Mouse (Mus musculus) liver, embryonic 16.5 days (tissue): ENCODE data around the gene Eif3b. TPM values are rescaled to one million over a fixed set of nuclear protein-coding genes. Genes with fewer than 3 reads are reported as not detected.
"Not testable (repeated sequence)": the region's sequence is repeated elsewhere in the genome, so short reads cannot be mapped to it uniquely, and the experiment has no call there.

Experiments used
- ATAC-seq: fragments of 200-750 bp; cut with Nextera tagmentation; 2 replicates; pipeline ENCODE4 v1.8.0; 2017; ENCODE audit warnings: low read depth, mild to moderate bottlenecking, moderate number of reproducible peaks, moderate library complexity
- H3K27ac ChIP-seq: fragments of 300-500 bp; sonication (generic); 2 replicates; pipeline ENCODE4 v1.5.1; 2014; ENCODE audit warnings: mild to moderate bottlenecking, low read length
- H3K27me3 ChIP-seq: fragments of 300-500 bp; sonication (generic); 2 replicates; pipeline ENCODE4 v1.6.1; 2014; ENCODE audit warnings: low read depth, low read length, mixed read lengths; ENCODE audit not compliant: control insufficient read depth, insufficient read depth
- H3K36me3 ChIP-seq: fragments of 300-500 bp; sonication (generic); 2 replicates; pipeline ENCODE4 v1.6.1; 2014; ENCODE audit warnings: mild to moderate bottlenecking; ENCODE audit not compliant: control insufficient read depth, insufficient read depth
- H3K4me1 ChIP-seq: fragments of 300-500 bp; sonication (generic); 2 replicates; pipeline ENCODE4 v1.6.1; 2014; ENCODE audit warnings: low read depth, low read length, mixed read lengths; ENCODE audit not compliant: control insufficient read depth
- H3K4me2 ChIP-seq: fragments of 300-500 bp; sonication (generic); 2 replicates; pipeline ENCODE4 v1.6.1; 2014; ENCODE audit warnings: low read depth, low read length, mixed read lengths
- H3K4me3 ChIP-seq: fragments of 300-500 bp; sonication (generic); 2 replicates; pipeline ENCODE4 v1.5.1; 2014; ENCODE audit warnings: low read depth, mild to moderate bottlenecking, low read length
- H3K9ac ChIP-seq: fragments of 300-500 bp; sonication (generic); 2 replicates; pipeline ENCODE4 v1.6.1; 2014; ENCODE audit warnings: low read depth, low read length
- H3K9me3 ChIP-seq: fragments of 300-500 bp; sonication (generic); replicated peaks from 2 replicates; pipeline ENCODE4 v1.6.1; 2016; ENCODE audit warnings: low read length; ENCODE audit not compliant: control insufficient read depth
- WGBS: fragments of 180-500 bp; shearing (Covaris S2); extraction: QIAGEN DNeasy Blood & Tissue Kit; methylation state at CpG from one replicate; pipeline ENCODE4 v1.1.7; 2014; ENCODE audit not compliant: insufficient replicate concordance; 5-methylcytosine and 5-hydroxymethylcytosine counted together
- polyA plus RNA-seq: library from polyadenylated mRNA; unstranded; fragments of >200 nt; fragmentation: Nextera tagmentation; extraction: Ambion mirVana; gene quantifications from 2 replicates; pipeline ENCODE4 v1.2.1, GENCODE M21; 2015

Gene Eif3b
- polyA plus RNA-seq, 1 experiment from 2014 or later = 60.0 TPM

GRCm38 (mm10) chr5:140445345-140445744 is 26.2 kb downstream of the Eif3b start, which contains the start of gene Gm4869:
Gene Gm4869, plus strand, starts transcription at chr5:140445645.
- Histone ChIP-seq H3K4me2 (no peak within 1 kb of the TSS), H3K4me1 (no peaks in the 10 kb centered on the region), H3K27ac (no peak within 1 kb of the TSS), H3K27me3 (no peaks in the 10 kb centered on the region), H3K9ac (no peak within 1 kb of the TSS), H3K36me3 (peaks cover 35% of the 10 kb centered on the region), H3K9me3 (no peaks in the 10 kb centered on the region), H3K4me3 (no peak within 1 kb of the TSS)
- ATAC-seq = no peak
- 68% methylated on average over 5 of the region's 5 CpGs for WGBS

GRCm38 (mm10) chr5:140446054-140446453 is 26.9 kb downstream of the Eif3b start:
- 66% methylated on average over 7 of the region's 7 CpGs for WGBS
- Histone ChIP-seq H3K9ac (no peak overlapping the region), H3K4me1 (no peaks in the 10 kb centered on the region), H3K4me3 (no peak overlapping the region), H3K27ac (no peak overlapping the region), H3K9me3 (no peaks in the 10 kb centered on the region), H3K27me3 (no peaks in the 10 kb centered on the region), H3K4me2 (no peak overlapping the region), H3K36me3 (peaks cover 31% of the 10 kb centered on the region)
- no peak for ATAC-seq

GRCm38 (mm10) chr5:140454488-140454887 is 35.4 kb downstream of the Eif3b start:
- no peaks in the 10 kb centered on the region for H3K36me3 ChIP-seq
- no peak for ATAC-seq
- H3K27ac ChIP-seq = no peak overlapping the region
- H3K4me1 ChIP-seq = no peaks in the 10 kb centered on the region
- H3K9me3 ChIP-seq = no peaks in the 10 kb centered on the region
- no peaks in the 10 kb centered on the region for H3K27me3 ChIP-seq
- H3K4me3 ChIP-seq = no peak overlapping the region
- no peak overlapping the region for H3K4me2 ChIP-seq
- no peak overlapping the region for H3K9ac ChIP-seq

GRCm38 (mm10) chr5:140455466-140455865 is 36.3 kb downstream of the Eif3b start:
- no peak overlapping the region for H3K9ac ChIP-seq
- no peaks in the 10 kb centered on the region for H3K9me3 ChIP-seq
- H3K4me1 ChIP-seq = no peaks in the 10 kb centered on the region
- 53% methylated on average over 2 of the region's 2 CpGs for WGBS
- no peak overlapping the region for H3K4me2 ChIP-seq
- no peak overlapping the region for H3K27ac ChIP-seq
- no peaks in the 10 kb centered on the region for H3K36me3 ChIP-seq
- no peak overlapping the region for H3K4me3 ChIP-seq
- no peaks in the 10 kb centered on the region for H3K27me3 ChIP-seq
- no peak for ATAC-seq

- Histone ChIP-seq H3K36me3 (no peaks in the 10 kb centered on the region), H3K27ac (no peak overlapping the region), H3K4me1 (no peaks in the 10 kb centered on the region), H3K9ac (no peak overlapping the region), H3K4me2 (no peak overlapping the region), H3K27me3 (no peaks in the 10 kb centered on the region), H3K4me3 (no peak overlapping the region), H3K9me3 (peaks cover 7% of the 10 kb centered on the region)
- WGBS = 60% methylated on average over 3 of the region's 3 CpGs
- ATAC-seq = no peak
Observed at GRCm38 (mm10) chr5:140461476-140461875, 42.3 kb downstream of the Eif3b start.

GRCm38 (mm10) chr5:140463151-140463550 is 44.0 kb downstream of the Eif3b start:
- not testable (repeated sequence) for H3K9me3 ChIP-seq, H3K4me3 ChIP-seq
- 71% methylated on average over 2 of the region's 2 CpGs for WGBS

GRCm38 (mm10) chr5:140464943-140465342 is 45.8 kb downstream of the Eif3b start:
- no peak overlapping the region for H3K9ac ChIP-seq
- no peak overlapping the region for H3K4me2 ChIP-seq
- no peak overlapping the region for H3K4me3 ChIP-seq
- no peak overlapping the region for H3K27ac ChIP-seq
- no peaks in the 10 kb centered on the region for H3K27me3 ChIP-seq
- ATAC-seq = no peak
- no peaks in the 10 kb centered on the region for H3K36me3 ChIP-seq
- 72% methylated on average over 2 of the region's 2 CpGs for WGBS
- no peaks in the 10 kb centered on the region for H3K4me1 ChIP-seq
- H3K9me3 ChIP-seq = peaks cover 7% of the 10 kb centered on the region

More at GRCm38 (mm10) chr5:140463151-140463550, 44.0 kb downstream of the Eif3b start:
- H3K27me3 ChIP-seq, H3K36me3 ChIP-seq, H3K4me2 ChIP-seq, H3K27ac ChIP-seq, ATAC-seq, H3K9ac ChIP-seq, H3K4me1 ChIP-seq: not testable (repeated sequence)

- Histone ChIP-seq H3K9ac (no peak overlapping the region), H3K4me2 (no peak overlapping the region), H3K36me3 (no peaks in the 10 kb centered on the region), H3K4me3 (no peak overlapping the region), H3K9me3 (no peaks in the 10 kb centered on the region), H3K27ac (no peak overlapping the region), H3K27me3 (no peaks in the 10 kb centered on the region), H3K4me1 (no peaks in the 10 kb centered on the region)
- 61% methylated on average over 3 of the region's 3 CpGs for WGBS
- no peak for ATAC-seq
Observed at GRCm38 (mm10) chr5:140472336-140472735, 53.2 kb downstream of the Eif3b start.

- Histone ChIP-seq H3K4me2 (no peak overlapping the region), H3K9ac (no peak overlapping the region), H3K36me3 (no peaks in the 10 kb centered on the region), H3K9me3 (no peaks in the 10 kb centered on the region), H3K27me3 (no peaks in the 10 kb centered on the region), H3K27ac (no peak overlapping the region), H3K4me3 (no peak overlapping the region), H3K4me1 (no peaks in the 10 kb centered on the region)
- 53% methylated on average over 4 of the region's 4 CpGs for WGBS
- ATAC-seq = no peak
Observed at GRCm38 (mm10) chr5:140481458-140481857, 62.3 kb downstream of the Eif3b start.
